Mouse (Mus musculus) lung, embryonic 16.5 days (tissue): Measurements from ENCODE around the gene Hist1h1t. TPM values are rescaled to one million over a fixed set of nuclear protein-coding genes. Genes with fewer than 3 reads are reported as not detected.
"Not testable (repeated sequence)": the region's sequence is repeated elsewhere in the genome, so short reads cannot be mapped to it uniquely, and the experiment has no call there.

Source experiments
- ATAC-seq: fragments of 200-750 bp; cut with Nextera tagmentation; 2 replicates; pipeline ENCODE4 v1.8.0; 2017; ENCODE audit warnings: low read depth, mild to moderate bottlenecking, moderate library complexity
- H3K27ac ChIP-seq: fragments of 300-500 bp; sonication (generic); 2 replicates; pipeline ENCODE4 v1.5.1; 2014; ENCODE audit warnings: mild to moderate bottlenecking, control low read depth, low read length
- H3K27me3 ChIP-seq: fragments of 300-500 bp; sonication (generic); 2 replicates; pipeline ENCODE4 v1.6.1; 2014; ENCODE audit warnings: low read depth, low read length, mixed read lengths; ENCODE audit not compliant: control insufficient read depth, insufficient read depth
- H3K36me3 ChIP-seq: fragments of 300-500 bp; sonication (generic); 2 replicates; pipeline ENCODE4 v1.6.1; 2014; ENCODE audit warnings: low read length; ENCODE audit not compliant: control insufficient read depth, insufficient read depth
- H3K4me1 ChIP-seq: fragments of 300-500 bp; sonication (generic); replicated peaks from 2 replicates; pipeline ENCODE4 v1.6.1; 2014; ENCODE audit warnings: low read length, mixed read lengths; ENCODE audit not compliant: control insufficient read depth, insufficient read depth
- H3K4me2 ChIP-seq: fragments of 300-500 bp; sonication (generic); 2 replicates; pipeline ENCODE4 v1.6.1; 2014; ENCODE audit warnings: low read depth, low read length, control low read depth
- H3K4me3 ChIP-seq: fragments of 300-500 bp; sonication (generic); 2 replicates; pipeline ENCODE4 v1.5.1; 2014; ENCODE audit warnings: mild to moderate bottlenecking, low read length, control low read depth
- H3K9ac ChIP-seq: fragments of 300-500 bp; sonication (generic); 2 replicates; pipeline ENCODE4 v1.6.1; 2014; ENCODE audit warnings: low read length, control low read depth
- H3K9me3 ChIP-seq: fragments of 300-500 bp; sonication (generic); 2 replicates; pipeline ENCODE4 v1.6.1; 2016; ENCODE audit warnings: low read length; ENCODE audit not compliant: control insufficient read depth
- WGBS: fragments of 180-500 bp; shearing (Covaris S2); extraction: QIAGEN DNeasy Blood & Tissue Kit; methylation state at CpG from one replicate; pipeline ENCODE4 v1.1.7; 2014; 5-methylcytosine and 5-hydroxymethylcytosine counted together
- polyA plus RNA-seq: library from polyadenylated mRNA; unstranded; fragments of >200 nt; fragmentation: Nextera tagmentation; extraction: Ambion mirVana; gene quantifications from 2 replicates; pipeline ENCODE4 v1.2.1, GENCODE M21; 2015

Gene Hist1h1t
- polyA plus RNA-seq, 1 experiment from 2014 or later, result 0.16 TPM

DNA sequence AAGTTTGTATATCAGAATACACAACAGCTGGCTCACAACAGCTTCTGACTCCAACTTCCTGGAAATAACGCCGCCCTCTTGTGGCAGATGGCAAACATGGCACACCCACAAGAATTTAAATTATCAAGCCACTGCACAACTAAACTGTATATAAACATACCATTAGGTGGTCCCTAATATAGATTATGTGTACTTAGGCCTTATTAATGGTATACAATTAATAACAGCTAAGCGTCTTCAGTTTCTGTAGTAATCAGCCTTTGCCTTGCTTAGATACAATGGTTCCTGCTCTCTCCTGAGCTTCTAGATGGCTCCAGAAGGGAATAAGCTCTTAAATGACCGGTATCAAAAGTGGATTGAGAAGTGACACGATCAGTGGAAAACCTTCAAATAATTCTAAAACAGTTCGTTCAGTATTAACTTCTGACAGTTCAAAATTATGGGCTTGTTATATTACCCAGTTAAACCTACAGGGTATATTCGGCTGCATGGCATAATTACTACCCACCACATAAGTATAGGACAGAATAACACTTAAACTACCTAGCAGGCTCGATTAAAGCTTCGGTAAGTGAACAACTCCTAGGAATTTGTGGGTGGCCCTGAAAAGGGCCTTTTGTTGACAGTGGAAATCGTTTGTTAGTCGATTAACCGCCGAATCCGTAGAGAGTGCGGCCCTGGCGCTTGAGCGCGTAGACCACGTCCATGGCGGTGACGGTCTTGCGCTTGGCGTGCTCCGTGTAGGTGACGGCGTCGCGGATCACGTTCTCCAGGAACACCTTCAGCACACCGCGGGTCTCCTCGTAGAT lies 2.1 kb downstream of the Hist1h1t start:
- 0% methylated on average over 21 of the region's 32 CpGs for WGBS
- peak overlapping the region; percentile 91 for H3K27ac ChIP-seq
- peak overlapping the region; percentile 74 for H3K4me2 ChIP-seq
- no peaks in the 10 kb centered on the region for H3K9me3 ChIP-seq
- H3K9ac ChIP-seq, result peak overlapping the region; percentile 63
- peaks cover 18% of the 10 kb centered on the region for H3K4me1 ChIP-seq
- H3K27me3 ChIP-seq, result no peaks in the 10 kb centered on the region
- peak; percentile 39 for ATAC-seq
- H3K36me3 ChIP-seq, result no peaks in the 10 kb centered on the region
- peak overlapping the region; percentile 51 for H3K4me3 ChIP-seq

DNA sequence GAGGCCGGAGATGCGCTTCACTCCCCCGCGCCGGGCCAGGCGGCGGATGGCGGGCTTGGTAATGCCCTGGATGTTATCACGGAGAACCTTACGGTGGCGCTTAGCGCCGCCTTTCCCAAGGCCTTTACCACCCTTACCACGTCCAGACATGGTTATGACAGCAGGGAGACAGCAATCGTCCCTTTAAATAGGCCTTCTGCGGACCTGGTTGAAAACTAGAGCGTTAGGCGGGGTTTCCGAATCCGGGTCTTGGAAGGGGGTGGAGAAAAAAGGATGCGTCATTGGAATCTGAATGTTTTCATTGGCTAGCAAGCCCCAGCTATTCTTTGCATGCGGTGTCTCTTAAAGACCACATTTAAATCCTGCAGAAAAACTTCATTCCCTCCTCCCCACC lies 2.7 kb downstream of the Hist1h1t start, which contains the start of gene Hist1h4c:
Gene Hist1h4c, minus strand, starts transcription at position 155 of the 394 bp plus-strand sequence.
- peak within 1 kb of the TSS; percentile 63 for H3K9ac ChIP-seq
- H3K27ac ChIP-seq, result peak within 1 kb of the TSS; percentile 91
- 0% methylated on average over 21 of the region's 22 CpGs for WGBS
- no peaks in the 10 kb centered on the region for H3K36me3 ChIP-seq
- H3K4me3 ChIP-seq, result peak within 1 kb of the TSS; percentile 51
- peak within 1 kb of the TSS; percentile 74 for H3K4me2 ChIP-seq
- H3K4me1 ChIP-seq, result peaks cover 18% of the 10 kb centered on the region
- H3K27me3 ChIP-seq, result no peaks in the 10 kb centered on the region
- peak; percentile 96 for ATAC-seq
- no peaks in the 10 kb centered on the region for H3K9me3 ChIP-seq

DNA sequence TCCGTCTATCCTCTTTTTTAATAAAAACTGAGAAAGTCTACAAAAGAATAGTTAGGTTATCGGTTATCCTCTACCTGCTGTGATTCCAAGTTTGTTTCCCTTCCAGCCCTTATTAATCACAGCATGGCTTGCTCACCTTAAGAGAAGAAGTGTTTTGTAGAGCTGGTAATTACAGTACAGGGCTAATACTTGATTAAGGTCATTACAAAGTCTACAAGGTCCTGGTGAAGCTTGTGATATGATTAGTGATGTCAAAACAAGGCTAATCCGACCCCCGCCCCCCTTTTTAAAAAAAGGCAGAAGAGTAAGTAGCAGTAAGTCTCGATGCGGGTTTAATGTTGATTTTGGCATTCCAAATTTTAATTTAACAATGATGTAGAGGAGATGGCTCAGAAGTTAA lies 3.4 kb downstream of the Hist1h1t start:
- peak overlapping the region; percentile 47 for H3K4me2 ChIP-seq
- H3K4me3 ChIP-seq, result no peak overlapping the region
- WGBS, result 54% methylated on average over 6 of the region's 6 CpGs
- no peak for ATAC-seq
- H3K36me3 ChIP-seq, result no peaks in the 10 kb centered on the region
- H3K27ac ChIP-seq, result peak overlapping the region; percentile 84
- no peaks in the 10 kb centered on the region for H3K27me3 ChIP-seq
- H3K9ac ChIP-seq, result peak overlapping the region; percentile 43; the same call in 1 of the 2 replicates
- H3K9me3 ChIP-seq, result no peaks in the 10 kb centered on the region
- peaks cover 18% of the 10 kb centered on the region for H3K4me1 ChIP-seq

- Histone ChIP-seq H3K4me2 (no peak overlapping the region), H3K27me3 (no peaks in the 10 kb centered on the region), H3K4me1 (peaks cover 18% of the 10 kb centered on the region), H3K9me3 (no peaks in the 10 kb centered on the region), H3K4me3 (no peak overlapping the region), H3K36me3 (no peaks in the 10 kb centered on the region), H3K9ac (no peak overlapping the region), H3K27ac (no peak overlapping the region)
- 67% methylated on average over 3 of the region's 3 CpGs for WGBS
- ATAC-seq, result no peak
Measured at GRCm38 (mm10) chr13:23699767-23700166, 4.2 kb downstream of the Hist1h1t start.

- 0 out of 2 replicates have a peak overlapping the region, but pooled peaks have one; percentile 18 for H3K4me2 ChIP-seq
- no peak overlapping the region for H3K4me3 ChIP-seq
- H3K9me3 ChIP-seq, result no peaks in the 10 kb centered on the region
- peaks cover 17% of the 10 kb centered on the region for H3K4me1 ChIP-seq
- peak; percentile 48 for ATAC-seq
- H3K9ac ChIP-seq, result no peak overlapping the region
- H3K36me3 ChIP-seq, result no peaks in the 10 kb centered on the region
- 14% methylated on average over 8 of the region's 8 CpGs for WGBS
- no peaks in the 10 kb centered on the region for H3K27me3 ChIP-seq
- no peak overlapping the region for H3K27ac ChIP-seq
Measured at GRCm38 (mm10) chr13:23700786-23701520, 5.3 kb downstream of the Hist1h1t start.

DNA sequence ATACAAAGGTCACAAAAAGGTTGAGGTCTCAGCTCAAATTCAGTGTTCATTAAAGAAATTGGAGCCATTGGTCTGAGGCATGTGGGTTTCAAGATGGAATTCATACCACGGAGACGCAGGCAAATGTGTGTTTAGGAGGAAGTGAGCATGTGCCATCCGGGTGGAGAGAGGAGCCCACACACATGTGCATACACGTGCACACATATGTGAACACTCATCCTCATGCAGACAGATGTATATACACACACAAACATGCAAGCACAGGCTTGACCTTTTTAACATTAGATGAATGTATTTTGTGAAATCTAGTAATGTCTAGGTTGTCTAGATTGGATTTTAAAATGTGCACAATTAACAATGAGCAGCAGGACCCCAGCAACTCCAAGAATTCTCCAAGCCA lies 6.6 kb downstream of the Hist1h1t start:
- H3K9me3 ChIP-seq, result no peaks in the 10 kb centered on the region
- no peak overlapping the region for H3K9ac ChIP-seq
- H3K36me3 ChIP-seq, result no peaks in the 10 kb centered on the region
- no peaks in the 10 kb centered on the region for H3K27me3 ChIP-seq
- H3K4me2 ChIP-seq, result no peak overlapping the region
- no peak overlapping the region for H3K4me3 ChIP-seq
- no peak for ATAC-seq
- WGBS, result 66% methylated on average over 4 of the region's 4 CpGs
- peaks cover 11% of the 10 kb centered on the region; the same call in 1 of the 2 replicates for H3K4me1 ChIP-seq
- no peak overlapping the region for H3K27ac ChIP-seq

GRCm38 (mm10) chr13:23702801-23703200 lies 7.2 kb downstream of the Hist1h1t start:
- H3K27ac ChIP-seq, H3K9me3 ChIP-seq, H3K27me3 ChIP-seq, H3K4me3 ChIP-seq, ATAC-seq, H3K9ac ChIP-seq, H3K36me3 ChIP-seq, H3K4me2 ChIP-seq: not testable (repeated sequence)
- 55% methylated on average over 2 of the region's 2 CpGs for WGBS
- peaks cover 11% of the 10 kb centered on the region; the same call in 1 of the 2 replicates for H3K4me1 ChIP-seq

DNA sequence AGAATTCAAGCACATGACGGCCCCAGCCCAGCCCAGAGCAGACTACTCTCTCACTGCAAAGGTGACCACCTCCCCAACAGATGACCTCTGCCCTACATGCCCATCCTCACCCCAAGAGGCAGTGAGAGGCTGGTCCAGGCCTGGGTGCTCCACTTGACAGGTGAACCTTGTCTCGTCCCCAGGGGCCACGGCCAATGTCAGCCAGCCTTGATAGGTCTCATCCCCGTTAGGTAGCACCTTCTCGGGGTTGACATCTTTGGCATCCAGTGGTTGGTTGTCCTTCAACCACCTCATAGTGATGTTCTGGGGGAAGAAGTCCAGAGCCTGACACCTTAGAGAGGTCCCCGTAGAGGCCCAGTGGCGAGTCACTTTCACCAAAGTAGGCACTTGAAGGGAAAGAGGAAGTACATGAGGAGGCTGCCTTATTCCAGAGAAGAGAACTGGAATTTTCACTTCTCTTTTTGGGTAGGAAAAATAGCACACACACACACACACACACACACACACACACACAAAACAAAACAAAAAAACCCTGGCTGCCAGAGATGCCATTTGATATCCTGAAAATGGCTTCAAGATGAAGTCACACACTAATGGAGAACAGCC lies 10.2 kb downstream of the Hist1h1t start:
- Histone ChIP-seq H3K9ac (no peak overlapping the region), H3K4me2 (no peak overlapping the region), H3K4me1 (peaks cover 7% of the 10 kb centered on the region; the same call in 1 of the 2 replicates), H3K27ac (no peak overlapping the region), H3K27me3 (no peaks in the 10 kb centered on the region), H3K36me3 (no peaks in the 10 kb centered on the region), H3K9me3 (no peaks in the 10 kb centered on the region), H3K4me3 (no peak overlapping the region)
- ATAC-seq, result no peak
- 84% methylated on average over 7 of the region's 7 CpGs for WGBS

GRCm38 (mm10) chr13:23706771-23707170 lies 11.2 kb downstream of the Hist1h1t start:
- H3K4me3 ChIP-seq, result no peak overlapping the region
- H3K36me3 ChIP-seq, result no peaks in the 10 kb centered on the region
- no peaks in the 10 kb centered on the region for H3K9me3 ChIP-seq
- no peak overlapping the region for H3K27ac ChIP-seq
- no peak overlapping the region for H3K4me2 ChIP-seq
- H3K9ac ChIP-seq, result no peak overlapping the region
- H3K27me3 ChIP-seq, result no peaks in the 10 kb centered on the region
- ATAC-seq, result no peak
- 0 out of 2 replicates have a peak, but pooled peaks cover 4% of the 10 kb centered on the region for H3K4me1 ChIP-seq
- 86% methylated on average over 12 of the region's 12 CpGs for WGBS
